In the genomic region with DNA sequence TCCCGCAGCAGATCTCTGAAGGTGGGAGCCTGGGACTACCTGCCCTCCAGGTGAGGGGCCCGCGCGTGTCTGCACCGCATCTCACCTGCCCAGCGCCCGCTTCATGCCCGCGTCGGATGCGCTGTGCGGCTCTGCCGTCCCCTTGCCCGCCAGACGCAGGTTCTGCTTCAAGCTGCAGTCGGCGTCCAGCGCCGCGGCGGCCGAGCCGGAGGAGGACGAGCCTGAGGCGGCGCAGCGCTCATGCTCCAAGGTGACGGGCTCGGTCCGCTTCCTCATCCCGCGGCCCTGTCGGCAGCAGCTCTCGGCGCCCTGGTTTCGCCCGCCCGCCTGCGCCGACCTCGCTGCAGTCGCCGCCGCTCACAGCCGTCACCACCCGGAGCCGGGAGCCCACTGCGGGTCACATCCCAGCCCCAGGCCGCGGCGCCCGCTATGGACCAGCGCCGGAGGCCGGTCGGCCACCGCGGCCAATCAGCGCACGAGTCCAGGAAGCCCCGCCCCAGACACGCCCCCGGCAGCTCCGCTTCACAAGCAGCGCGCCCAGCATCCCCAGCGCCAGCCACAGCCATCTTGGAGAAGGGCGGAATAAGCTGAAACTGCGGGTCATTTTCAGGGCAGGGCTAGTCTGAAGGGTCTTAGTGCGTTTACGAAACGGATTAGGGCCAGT, we compare ENCODE assay signal across 8 mouse cellular contexts. TPM values are rescaled to one million over a fixed set of nuclear protein-coding genes. Genes with fewer than 3 reads are reported as not detected.
DNase-seq lines count a peak whose midpoint lies in the region; ATAC-seq lines count a peak whose summit lies in the region.

A gene (minus strand): TSS at position 470 of the 664 bp plus-strand sequence.

- DNase-seq in MN1 (ENCODE audit: low spot score) = peak; percentile 98
- DNase-seq in cerebellum, adult 9-10 months = peak; percentile 97
- peak; percentile 90 to 97 for DNase-seq in frontal cortex, adult 2 months (ENCODE audit: extremely low spot score in 1 of 2, low spot score in 1 of 2)
- peak; percentile 98 for DNase-seq in hindbrain, embryonic 11.5 days (ENCODE audit: low spot score)
- peak; percentile 97 to 98 for DNase-seq in layer of hippocampus, postnatal 10 days (ENCODE audit: low spot score in 2 of 2)
- DNase-seq in lung, postnatal 10 days = peak; percentile 99
- DNase-seq in ovary, postnatal 36 days (ENCODE audit: low spot score) = peak; percentile 99
- DNase-seq in thymus, postnatal 25 days = peak; percentile 98

- 0 out of 2 replicates have a peak, but pooled peaks cover 2% of the 10 kb centered on the region for H3K4me1 ChIP-seq in hindbrain, embryonic 11.5 days (replicated peaks; ENCODE audit: control insufficient read depth, insufficient read depth, low read length)

- no peaks in the 10 kb centered on the region for H3K27me3 ChIP-seq in hindbrain, embryonic 11.5 days (ENCODE audit: control insufficient read depth, insufficient read depth, low read length)

- ATAC-seq in hindbrain, embryonic 11.5 days (ENCODE audit: low FRiP score) = peak; percentile 98

- H3K9me3 ChIP-seq in hindbrain, embryonic 11.5 days (ENCODE audit: control insufficient read depth, low read length) = no peaks in the 10 kb centered on the region

- peak within 1 kb of the TSS; percentile 87 for H3K9ac ChIP-seq in hindbrain, embryonic 11.5 days (ENCODE audit: low read depth, low read length)

- H3K4me3 ChIP-seq in hindbrain, embryonic 11.5 days (ENCODE audit: low read depth, low read length) = peak within 1 kb of the TSS; percentile 92

- H3K4me2 ChIP-seq in hindbrain, embryonic 11.5 days (replicated peaks; ENCODE audit: low read depth, low read length) = peak within 1 kb of the TSS; percentile 79

- WGBS in hindbrain, embryonic 11.5 days = under 1% methylated on average over 70 of the region's 72 CpGs

- H3K27ac ChIP-seq in hindbrain, embryonic 11.5 days (ENCODE audit: low read depth, low read length) = peak within 1 kb of the TSS; percentile 75

- H3K36me3 ChIP-seq in hindbrain, embryonic 11.5 days (ENCODE audit: control insufficient read depth, insufficient read depth, low read length) = no peaks in the 10 kb centered on the region

RNA-seq across cellular contexts. Expression of the gene that starts here (rescaled TPM):
- polyA plus RNA-seq in frontal cortex, adult 2 months (2012; rRNA removed) = 286 and 297 TPM in 2 replicates
- 56.2 and 60.5 TPM in 2 replicates for polyA plus RNA-seq in hindbrain, embryonic 11.5 days (2014; fragmentation: Nextera tagmentation; extraction: Ambion mirVana)
- 100 to 1,000 TPM; 173 to 184 TPM for total RNA-seq in layer of hippocampus, postnatal 10 days (2021)

Comparison
In these comparisons a context has a peak if more than half of its experiments do, and no peak if none do; other contexts are left out.
1. Peak in every context shown above with its lines: DNase-seq, ATAC-seq, H3K4me3 ChIP-seq and H3K27ac ChIP-seq.